20 mouse cellular contexts compared by ENCODE assay signal in the genomic region with DNA sequence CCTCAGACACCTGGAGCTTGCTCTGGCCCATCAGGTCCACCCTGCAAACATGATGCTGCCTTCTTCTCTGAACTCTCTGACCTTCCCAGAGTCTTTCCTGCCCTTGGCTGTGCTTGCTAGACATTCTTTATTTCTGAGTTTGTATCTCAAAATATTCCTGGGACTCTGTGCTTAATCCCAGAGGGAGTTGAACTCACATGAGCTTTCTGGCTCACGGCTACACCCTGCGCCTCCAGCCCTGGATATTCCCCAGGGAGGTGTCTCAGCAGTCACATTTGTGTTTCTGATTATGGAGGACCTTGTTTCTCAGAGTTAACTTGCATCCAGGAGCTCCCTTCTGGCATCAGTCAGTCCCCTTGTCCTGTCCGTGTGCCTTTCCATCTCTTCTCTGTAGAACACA. TPM values are rescaled to one million over a fixed set of nuclear protein-coding genes. Genes with fewer than 3 reads are reported as not detected.
DNase-seq lines count a peak whose midpoint lies in the region; ATAC-seq and TF ChIP-seq lines count a peak whose summit lies in the region.
"Had no signal": no experiment of that assay in that cellular context is flagged by ENCODE, and none has a peak within 500 bp of the region (broad histone marks: within the 10 kb centered on the region; RNA-seq: fewer than 3 reads in every experiment).

No protein-coding gene starts in this region.

- no peak overlapping the region for H3K9ac ChIP-seq in embryonic facial prominence, embryonic 13.5 days
- H3K9ac ChIP-seq in heart, embryonic 11.5 days (ENCODE audit: low read depth, low read length), result no peak overlapping the region
- H3K9ac ChIP-seq in limb, embryonic 14.5 days (ENCODE audit: low read depth, low read length, severe bottlenecking), result no peak overlapping the region
- H3K9ac ChIP-seq: forebrain, embryonic 12.5 days; hindbrain, embryonic 12.5 days; liver, embryonic 14.5 days; lung, embryonic 14.5 days had no signal

- no peak for TF ChIP-seq POLR2A in limb, embryonic 14.5 days (IDR thresholded peaks at IDR 0.05; ENCODE audit: borderline replicate concordance, extremely low read depth, insufficient read depth, insufficient read length)

- intact Hi-C loops in left cerebral cortex, postnatal 4 days (cut with DNase I), result no loop called here

- H3K4me1 ChIP-seq in embryonic facial prominence, embryonic 13.5 days, result peaks cover 59% of the 10 kb centered on the region
- H3K4me1 ChIP-seq in embryonic facial prominence, embryonic 10.5 days, result peaks cover 42% of the 10 kb centered on the region
- H3K4me1 ChIP-seq in heart, embryonic 11.5 days (ENCODE audit: control insufficient read depth, insufficient read depth, low read length), result peaks cover 33% of the 10 kb centered on the region
- H3K4me1 ChIP-seq in limb, embryonic 14.5 days (ENCODE audit: control insufficient read depth, insufficient read depth, low read length), result peaks cover 19% of the 10 kb centered on the region
- H3K4me1 ChIP-seq: forebrain, embryonic 12.5 days had no signal

- H3K4me2 ChIP-seq in embryonic facial prominence, embryonic 13.5 days, result no peak overlapping the region
- H3K4me2 ChIP-seq in heart, embryonic 11.5 days, result no peak overlapping the region
- no peak overlapping the region for H3K4me2 ChIP-seq in limb, embryonic 14.5 days (replicated peaks; ENCODE audit: low read depth, low read length, severe bottlenecking)
- H3K4me2 ChIP-seq: forebrain, embryonic 12.5 days; hindbrain, embryonic 12.5 days; lung, embryonic 14.5 days; midbrain, embryonic 11.5 days had no signal

- no peak overlapping the region for H3K4me3 ChIP-seq in embryonic facial prominence, embryonic 13.5 days
- no peak overlapping the region for H3K4me3 ChIP-seq in embryonic facial prominence, embryonic 10.5 days
- no peak overlapping the region for H3K4me3 ChIP-seq in heart, embryonic 11.5 days (ENCODE audit: low read depth, low read length)
- no peak overlapping the region for H3K4me3 ChIP-seq in limb, embryonic 14.5 days (replicated peaks; ENCODE audit: low read length)
- H3K4me3 ChIP-seq: erythroblast, embryonic 14.5 days; forebrain, embryonic 12.5 days; hindbrain, embryonic 12.5 days had no signal

- DNase-seq in embryonic facial prominence, embryonic 10.5 days (ENCODE audit: low spot score), result no peak
- DNase-seq in heart, adult 9 months (ENCODE audit: low spot score in 2 of 2), result peak; percentile 37 to 49
- peak; percentile 59 for DNase-seq in 3T3-L1 (ENCODE audit: low read depth, low spot score)
- no peak for DNase-seq in limb, embryonic 14.5 days (ENCODE audit: low spot score)
- DNase-seq in left cerebral cortex, postnatal 4 days, result no peak
- DNase-seq: B cell, adult 2 months; cerebellum, adult 11 months; cerebellum, adult 9-11 months; kidney, postnatal 25 days; lung, embryonic 14.5 days; thymus, postnatal 14 days had no signal

- H3K9me3 ChIP-seq in embryonic facial prominence, embryonic 13.5 days, result no peaks in the 10 kb centered on the region
- no peaks in the 10 kb centered on the region for H3K9me3 ChIP-seq in embryonic facial prominence, embryonic 10.5 days
- no peaks in the 10 kb centered on the region for H3K9me3 ChIP-seq in heart, embryonic 11.5 days (replicated peaks; ENCODE audit: control insufficient read depth, low read length)
- no peaks in the 10 kb centered on the region for H3K9me3 ChIP-seq in limb, embryonic 14.5 days (ENCODE audit: control insufficient read depth, low read length)
- H3K9me3 ChIP-seq: forebrain, embryonic 12.5 days; hindbrain, embryonic 12.5 days had no signal

- H3K27ac ChIP-seq in embryonic facial prominence, embryonic 13.5 days, result peak overlapping the region; percentile 81
- H3K27ac ChIP-seq in embryonic facial prominence, embryonic 10.5 days (replicated peaks), result no peak overlapping the region
- H3K27ac ChIP-seq in heart, embryonic 11.5 days (ENCODE audit: low read depth, low read length), result no peak overlapping the region
- H3K27ac ChIP-seq in limb, embryonic 14.5 days (replicated peaks; ENCODE audit: low read depth, low read length), result 0 out of 2 replicates have a peak overlapping the region, but pooled peaks have one; percentile 96
- H3K27ac ChIP-seq: forebrain, embryonic 12.5 days; hindbrain, embryonic 12.5 days; liver, embryonic 14.5 days had no signal

- H3K36me3 ChIP-seq in embryonic facial prominence, embryonic 13.5 days, result peaks cover 34% of the 10 kb centered on the region
- H3K36me3 ChIP-seq in embryonic facial prominence, embryonic 10.5 days (replicated peaks), result peaks cover 51% of the 10 kb centered on the region
- H3K36me3 ChIP-seq in heart, embryonic 11.5 days (ENCODE audit: control insufficient read depth, insufficient read depth, low read length), result no peaks in the 10 kb centered on the region
- H3K36me3 ChIP-seq in limb, embryonic 14.5 days (ENCODE audit: control insufficient read depth, insufficient read depth, low read length), result peaks cover 28% of the 10 kb centered on the region

- no peaks in the 10 kb centered on the region for H3K27me3 ChIP-seq in embryonic facial prominence, embryonic 13.5 days
- no peaks in the 10 kb centered on the region for H3K27me3 ChIP-seq in embryonic facial prominence, embryonic 10.5 days (replicated peaks; ENCODE audit: low read depth, poor library complexity, severe bottlenecking)
- no peaks in the 10 kb centered on the region for H3K27me3 ChIP-seq in heart, embryonic 11.5 days (ENCODE audit: control insufficient read depth, insufficient read depth, low read length)
- H3K27me3 ChIP-seq in limb, embryonic 14.5 days (ENCODE audit: control insufficient read depth, insufficient read depth, low read length), result no peaks in the 10 kb centered on the region
- H3K27me3 ChIP-seq: forebrain, embryonic 12.5 days; hindbrain, embryonic 12.5 days had no signal

- no peak for ATAC-seq in embryonic facial prominence, embryonic 13.5 days (ENCODE audit: insufficient number of reproducible peaks, insufficient read depth, low FRiP score, low TSS enrichment, low read depth)
- no peak for ATAC-seq in heart, embryonic 11.5 days (replicated peaks; ENCODE audit: insufficient number of reproducible peaks, low FRiP score, low TSS enrichment)
- ATAC-seq in limb, embryonic 14.5 days (ENCODE audit: low FRiP score, low read depth), result no peak
- ATAC-seq: activated CD4-positive, CD25-positive, alpha-beta regulatory T cell, adult 4 months; intestine, postnatal 0 days had no signal

- 75% methylated on average over 3 of the region's 3 CpGs for WGBS in embryonic facial prominence, embryonic 13.5 days
- 86% methylated on average over 3 of the region's 3 CpGs for WGBS in embryonic facial prominence, embryonic 10.5 days
- WGBS in heart, embryonic 11.5 days (ENCODE audit: insufficient replicate concordance), result 71% methylated on average over 3 of the region's 3 CpGs
- 88% methylated on average over 3 of the region's 3 CpGs for WGBS in limb, embryonic 14.5 days

RNA-seq across cellular contexts. Expression of gene Psmd7, which starts 46.1 kb away (rescaled TPM):
- polyA plus RNA-seq in embryonic facial prominence, embryonic 13.5 days (2015; fragmentation: Nextera tagmentation; extraction: Ambion mirVana), result 325 and 349 TPM in 2 replicates
- 372 TPM in 2 replicates for polyA plus RNA-seq in embryonic facial prominence, embryonic 10.5 days (2016; fragmentation: Nextera tagmentation; extraction: Ambion mirVana)
- polyA plus RNA-seq in heart, embryonic 11.5 days (2014; fragmentation: Nextera tagmentation; extraction: Ambion mirVana), result 223 and 234 TPM in 2 replicates
- polyA plus RNA-seq in limb, embryonic 14.5 days (2012; rRNA removed), result 119 and 152 TPM in 2 replicates
- polyA plus RNA-seq in limb, embryonic 14.5 days (2014; fragmentation: Nextera tagmentation; extraction: Ambion mirVana), result 281 and 303 TPM in 2 replicates
- total RNA-seq in left cerebral cortex, postnatal 4 days (2021), result 100 to 1,000 TPM; 118 to 121 TPM

Comparison
In these comparisons a context has a peak if more than half of its experiments do, and no peak if none do; other contexts are left out.
1. H3K27ac ChIP-seq: peak in embryonic facial prominence, embryonic 13.5 days (single experiment) and limb, embryonic 14.5 days (single experiment); none in embryonic facial prominence, embryonic 10.5 days (single experiment) and heart, embryonic 11.5 days (single experiment).
2. DNase-seq: peak in heart, adult 9 months (2 of 2) and 3T3-L1 (single experiment); none in embryonic facial prominence, embryonic 10.5 days (single experiment), limb, embryonic 14.5 days (single experiment) and left cerebral cortex, postnatal 4 days (single experiment).